In the genomic region with DNA sequence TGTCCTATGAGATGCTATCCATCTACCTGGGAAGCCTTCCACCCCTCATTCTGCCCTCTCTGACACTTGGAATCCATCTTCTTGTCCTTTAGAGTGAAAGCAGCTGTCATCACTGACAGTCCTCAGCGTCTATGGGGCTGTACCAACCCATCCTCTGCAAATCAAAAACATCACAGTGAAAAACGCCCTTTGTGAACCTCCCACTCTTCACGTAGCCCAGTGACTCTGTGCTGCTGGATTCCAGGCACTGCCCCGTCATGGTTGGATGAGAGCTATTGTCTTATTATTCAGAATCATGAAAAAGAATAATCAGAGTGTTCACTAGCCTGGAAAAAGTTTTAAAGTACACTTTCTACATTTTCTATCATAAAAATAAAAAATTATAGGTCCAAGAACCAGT, we compare ENCODE assay signal across 19 mouse cellular contexts. TPM values are rescaled to one million over a fixed set of nuclear protein-coding genes. Genes with fewer than 3 reads are reported as not detected.
"Had no signal": no experiment of that assay in that cellular context is flagged by ENCODE, and none has a peak within 500 bp of the region (broad histone marks: within the 10 kb centered on the region; RNA-seq: fewer than 3 reads in every experiment).

No protein-coding gene starts in this region.

- H3K27me3 ChIP-seq: lung, embryonic 15.5 days; neural tube, embryonic 12.5 days had no signal

- DNase-seq: liver, postnatal 0 days; lung, adult 2 months; lung, postnatal 14 days; lung, postnatal 36 days; midbrain, embryonic 14.5 days; right cerebral cortex, adult 18-20 months; right cerebral cortex, postnatal 25 days; right cerebral cortex, postnatal 4 days; spleen, adult 18-20 months; thymus, adult 18-20 months; thymus, postnatal 14 days; thymus, postnatal 36 days had no signal

- H3K4me2 ChIP-seq: lung, embryonic 15.5 days; midbrain, embryonic 12.5 days; neural tube, embryonic 12.5 days had no signal

- H3K4me3 ChIP-seq: lung, embryonic 15.5 days; megakaryocyte, embryonic 14.5 days; midbrain, embryonic 12.5 days; neural tube, embryonic 12.5 days had no signal

- H3K9me3 ChIP-seq: lung, embryonic 15.5 days; megakaryocyte, embryonic 14.5 days; midbrain, embryonic 12.5 days; neural tube, embryonic 12.5 days had no signal

- H3K27ac ChIP-seq: lung, embryonic 15.5 days; macrophage; midbrain, embryonic 12.5 days; neural tube, embryonic 12.5 days had no signal

- ATAC-seq: liver, postnatal 0 days; lung, postnatal 0 days had no signal

- H3K9ac ChIP-seq: liver, postnatal 0 days; lung, embryonic 15.5 days; midbrain, embryonic 12.5 days; neural tube, embryonic 12.5 days had no signal

- H3K4me1 ChIP-seq: lung, embryonic 15.5 days; midbrain, embryonic 12.5 days; neural tube, embryonic 12.5 days had no signal

- H3K36me3 ChIP-seq: lung, embryonic 15.5 days; midbrain, embryonic 12.5 days; neural tube, embryonic 12.5 days had no signal

RNA-seq across cellular contexts. Expression of gene Tshr, which starts 42.1 kb away (rescaled TPM):
- polyA plus RNA-seq: macrophage; small intestine, adult 2 months had no signal
